Mouse (Mus musculus) kidney, embryonic 14.5 days (tissue): ENCODE results near the gene Cldn14. TPM values are rescaled to one million over a fixed set of nuclear protein-coding genes. Genes with fewer than 3 reads are reported as not detected.

ENCODE experiments used
- ATAC-seq: fragments of 200-750 bp; cut with Nextera tagmentation; 2 replicates; pipeline ENCODE4 v1.8.0; 2017; ENCODE audit warnings: moderate number of reproducible peaks, mild to moderate bottlenecking, moderate TSS enrichment, moderate library complexity; ENCODE audit not compliant: low FRiP score, low TSS enrichment
- H3K27ac ChIP-seq: fragments of 300-500 bp; sonication (generic); 2 replicates; pipeline ENCODE4 v1.5.1; 2014; ENCODE audit warnings: low read depth, mild to moderate bottlenecking, low read length, moderate library complexity, mixed read lengths
- H3K27me3 ChIP-seq: fragments of 300-500 bp; sonication (generic); 2 replicates; pipeline ENCODE4 v1.6.1; 2014; ENCODE audit warnings: mild to moderate bottlenecking, low read length; ENCODE audit not compliant: control insufficient read depth, insufficient read depth
- H3K36me3 ChIP-seq: fragments of 300-500 bp; sonication (generic); 2 replicates; pipeline ENCODE4 v1.6.1; 2014; ENCODE audit warnings: low read length, mixed read lengths; ENCODE audit not compliant: control insufficient read depth, insufficient read depth
- H3K4me1 ChIP-seq: fragments of 300-500 bp; sonication (generic); 2 replicates; pipeline ENCODE4 v1.6.1; 2014; ENCODE audit warnings: low read length, mixed read lengths; ENCODE audit not compliant: control insufficient read depth, insufficient read depth
- H3K4me2 ChIP-seq: fragments of 300-500 bp; sonication (generic); replicated peaks from 2 replicates; pipeline ENCODE4 v1.6.1; 2014; ENCODE audit warnings: low read depth, mild to moderate bottlenecking, low read length
- H3K4me3 ChIP-seq: fragments of 300-500 bp; sonication (generic); 2 replicates; pipeline ENCODE4 v1.5.1; 2014; ENCODE audit warnings: mild to moderate bottlenecking, low read length
- H3K9ac ChIP-seq: fragments of 300-500 bp; sonication (generic); 2 replicates; pipeline ENCODE4 v1.6.1; 2014; ENCODE audit warnings: low read depth, mild to moderate bottlenecking, low read length, moderate library complexity
- H3K9me3 ChIP-seq: fragments of 300-500 bp; sonication (generic); 2 replicates; pipeline ENCODE4 v1.6.1; 2016; ENCODE audit warnings: low read length; ENCODE audit not compliant: control insufficient read depth
- WGBS: fragments of 180-500 bp; shearing (Covaris S2); extraction: QIAGEN DNeasy Blood & Tissue Kit; methylation state at CpG from one replicate; pipeline ENCODE4 v1.1.7; 2014; 5-methylcytosine and 5-hydroxymethylcytosine counted together
- polyA plus RNA-seq: library from polyadenylated mRNA; unstranded; fragments of >200 nt; fragmentation: Nextera tagmentation; extraction: Ambion mirVana; gene quantifications from 2 replicates; pipeline ENCODE4 v1.2.1, GENCODE M21; 2014

Cldn14 gene
- polyA plus RNA-seq, 1 experiment from 2014 or later = not detected

DNA sequence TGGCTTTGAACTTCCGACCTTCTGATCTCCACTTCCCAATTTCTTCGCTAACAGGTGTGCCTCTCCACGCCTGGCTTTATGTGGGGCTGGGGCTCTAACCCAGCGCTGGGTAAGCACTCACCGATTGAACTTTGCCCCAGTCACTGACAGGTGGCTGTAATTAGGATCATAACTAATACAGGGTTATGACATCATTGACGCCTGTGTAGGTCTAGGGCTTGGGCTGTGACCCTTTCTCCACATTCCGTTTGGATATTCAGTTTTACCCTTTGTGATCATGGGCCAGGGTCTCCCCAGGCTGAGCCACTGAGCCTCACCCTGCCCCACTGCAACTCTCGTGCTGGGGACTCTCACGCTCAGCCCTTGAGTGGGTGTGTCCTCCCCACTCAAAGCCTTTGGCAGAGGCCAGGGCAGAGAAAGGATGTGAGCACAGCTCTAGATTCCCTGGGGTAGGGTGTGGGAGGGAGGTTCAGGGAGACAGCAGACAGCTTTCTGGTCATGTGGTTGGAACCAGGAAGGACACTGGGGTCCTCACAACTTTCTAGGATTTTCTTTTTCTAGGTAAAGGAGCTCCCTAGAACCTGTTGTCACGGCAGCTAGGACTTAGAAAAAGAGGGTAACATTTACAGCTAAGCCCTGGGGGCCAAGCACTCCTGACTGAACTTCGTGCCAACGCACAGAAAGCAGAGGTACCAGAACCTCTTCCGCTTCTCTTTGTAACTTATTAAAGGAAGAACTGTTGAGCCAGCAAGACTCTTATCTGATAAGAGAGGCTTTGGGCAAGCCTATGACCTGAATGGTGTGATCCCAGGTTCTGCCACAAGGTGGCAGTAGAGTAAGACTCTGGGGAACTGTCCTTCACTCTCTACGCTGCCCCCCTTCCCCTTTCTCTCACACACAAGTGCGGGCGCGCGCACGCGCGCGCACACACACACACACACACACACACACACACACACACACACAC is 90.6 kb downstream of the Cldn14 start:
- Histone ChIP-seq H3K9ac (no peak overlapping the region), H3K27ac (peak overlapping the region; percentile 49; the same call in 1 of the 2 replicates)
- WGBS = 35% methylated on average over 22 of the region's 22 CpGs

DNA sequence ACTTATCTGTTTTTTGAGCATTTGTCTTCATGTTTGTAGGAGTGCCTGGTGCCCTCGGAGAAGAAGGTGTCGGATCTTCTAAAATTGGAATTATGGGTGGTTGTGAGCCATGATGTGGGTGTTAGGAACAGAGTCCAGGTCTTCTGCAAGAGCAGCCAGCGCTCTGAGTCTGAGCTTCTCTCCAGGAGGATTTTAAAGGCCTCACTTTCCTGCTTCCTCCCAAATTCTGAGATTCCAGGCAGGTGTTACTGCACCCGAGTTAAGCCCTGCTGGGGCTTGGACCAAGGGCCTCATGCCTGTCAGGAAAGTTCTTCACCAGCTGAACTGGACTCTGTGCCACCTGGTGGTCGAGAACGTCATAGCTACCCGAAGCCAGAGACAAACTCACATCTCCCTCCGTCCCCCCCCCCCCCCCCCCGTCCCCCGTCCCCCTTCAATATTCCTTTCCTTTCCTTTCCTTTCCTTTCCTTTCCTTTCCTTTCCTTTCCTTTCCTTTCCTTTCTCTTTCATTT is 93.2 kb downstream of the Cldn14 start:
- Histone ChIP-seq H3K4me1 (no peaks in the 10 kb centered on the region), H3K36me3 (no peaks in the 10 kb centered on the region), H3K9ac (no peak overlapping the region), H3K27ac (no peak overlapping the region), H3K4me2 (no peak overlapping the region), H3K27me3 (no peaks in the 10 kb centered on the region), H3K4me3 (no peak overlapping the region), H3K9me3 (no peaks in the 10 kb centered on the region)
- WGBS = 40% methylated on average over 7 of the region's 10 CpGs
- no peak for ATAC-seq

More for the DNA sequence above, 90.6 kb downstream of the Cldn14 start:
- H3K36me3 ChIP-seq = no peaks in the 10 kb centered on the region
- H3K4me2 ChIP-seq = no peak overlapping the region
- ATAC-seq = peak; percentile 40; the same call in 1 of the 2 replicates
- H3K27me3 ChIP-seq = no peaks in the 10 kb centered on the region
- no peaks in the 10 kb centered on the region for H3K4me1 ChIP-seq
- H3K4me3 ChIP-seq = no peak overlapping the region
- H3K9me3 ChIP-seq = no peaks in the 10 kb centered on the region

DNA sequence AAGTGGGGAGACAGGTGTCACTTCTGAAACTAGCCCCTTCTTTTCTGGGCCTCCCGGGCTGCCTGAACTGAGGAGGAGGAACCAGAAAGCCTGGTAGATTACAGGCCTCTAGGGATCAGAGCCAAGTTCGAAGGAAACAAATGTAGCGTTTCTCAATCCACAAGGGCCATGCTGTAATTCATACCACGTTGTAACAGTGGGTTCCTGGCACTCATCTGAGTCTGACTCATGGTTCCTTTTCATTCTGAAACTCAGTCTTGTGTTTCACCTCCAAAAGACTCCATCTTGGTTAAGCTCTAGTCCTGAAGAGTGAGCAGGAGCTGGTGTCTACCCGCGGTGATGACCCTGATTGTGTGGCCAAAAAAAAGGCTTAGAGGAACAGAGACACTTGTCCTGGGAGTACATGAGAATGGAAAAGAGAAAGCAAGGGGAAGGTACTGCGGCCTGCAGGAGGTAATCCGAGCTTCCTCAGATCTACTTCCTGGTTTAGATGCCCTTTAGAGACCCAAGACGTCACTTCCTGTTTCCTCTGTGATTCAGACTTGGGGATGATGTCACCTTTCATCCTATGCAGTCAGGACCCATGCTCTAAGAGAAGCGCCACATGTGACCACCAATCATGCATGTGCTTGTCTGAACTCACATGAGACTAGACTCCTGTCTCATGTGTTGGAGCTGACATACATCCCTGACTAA is 94.6 kb downstream of the Cldn14 start:
- Histone ChIP-seq H3K27ac (no peak overlapping the region), H3K27me3 (no peaks in the 10 kb centered on the region), H3K9me3 (no peaks in the 10 kb centered on the region), H3K36me3 (no peaks in the 10 kb centered on the region), H3K4me1 (no peaks in the 10 kb centered on the region), H3K9ac (no peak overlapping the region), H3K4me2 (no peak overlapping the region), H3K4me3 (no peak overlapping the region)
- no peak for ATAC-seq
- WGBS = 70% methylated on average over 10 of the region's 10 CpGs

DNA sequence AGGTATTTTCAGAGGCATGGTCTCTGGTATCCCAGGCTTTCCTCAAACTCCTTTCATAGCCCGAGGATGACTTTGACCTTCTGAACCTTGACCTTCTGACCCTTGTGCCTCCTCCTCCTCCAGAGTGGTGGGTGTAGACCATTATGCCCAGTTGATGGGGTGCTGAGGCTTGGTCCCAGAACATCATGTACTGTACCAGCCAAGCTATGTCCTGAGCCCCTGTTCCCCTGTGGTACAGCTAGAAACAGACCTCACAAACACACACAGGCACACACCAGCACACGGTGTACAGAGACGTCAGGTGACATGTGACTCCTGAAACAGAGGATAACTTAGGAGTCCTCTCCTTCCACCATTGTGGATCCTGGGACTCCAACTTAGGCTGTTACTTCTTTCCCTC is 95.8 kb downstream of the Cldn14 start:
- 50% methylated on average over 3 of the region's 3 CpGs for WGBS

DNA sequence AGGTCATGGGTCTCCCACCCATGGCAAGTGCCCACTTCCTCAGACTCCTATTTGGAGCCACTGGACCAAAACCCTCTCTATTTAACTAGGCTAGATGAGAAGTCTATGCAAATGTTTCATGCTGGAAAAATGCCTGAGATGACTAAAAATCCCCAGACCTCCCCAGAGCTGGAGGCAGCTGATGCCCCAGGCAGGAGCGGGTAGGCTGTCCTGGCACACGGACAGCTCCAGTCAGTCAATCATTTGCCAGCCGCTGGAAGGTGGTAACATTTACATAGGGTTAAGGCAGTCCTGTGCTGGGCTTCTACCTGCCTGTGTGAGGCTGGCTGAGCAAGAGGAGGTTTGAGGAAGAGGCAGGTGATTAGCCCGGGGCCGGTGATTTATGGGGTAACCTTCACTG is 96.5 kb downstream of the Cldn14 start:
- H3K27me3 ChIP-seq = no peaks in the 10 kb centered on the region
- H3K4me1 ChIP-seq = no peaks in the 10 kb centered on the region
- H3K4me3 ChIP-seq = no peak overlapping the region
- H3K27ac ChIP-seq = peak overlapping the region; percentile 3; the same call in 1 of the 2 replicates
- H3K9me3 ChIP-seq = no peaks in the 10 kb centered on the region
- H3K4me2 ChIP-seq = no peak overlapping the region
- ATAC-seq = peak; percentile 74
- 31% methylated on average over 5 of the region's 5 CpGs for WGBS
- H3K9ac ChIP-seq = no peak overlapping the region
- H3K36me3 ChIP-seq = no peaks in the 10 kb centered on the region

More for the DNA sequence above, 95.8 kb downstream of the Cldn14 start:
- Histone ChIP-seq H3K36me3 (no peaks in the 10 kb centered on the region), H3K4me2 (no peak overlapping the region), H3K4me1 (no peaks in the 10 kb centered on the region), H3K9me3 (no peaks in the 10 kb centered on the region), H3K4me3 (no peak overlapping the region), H3K27ac (no peak overlapping the region; the same call in 1 of the 2 replicates), H3K9ac (no peak overlapping the region), H3K27me3 (no peaks in the 10 kb centered on the region)
- ATAC-seq = no peak

DNA sequence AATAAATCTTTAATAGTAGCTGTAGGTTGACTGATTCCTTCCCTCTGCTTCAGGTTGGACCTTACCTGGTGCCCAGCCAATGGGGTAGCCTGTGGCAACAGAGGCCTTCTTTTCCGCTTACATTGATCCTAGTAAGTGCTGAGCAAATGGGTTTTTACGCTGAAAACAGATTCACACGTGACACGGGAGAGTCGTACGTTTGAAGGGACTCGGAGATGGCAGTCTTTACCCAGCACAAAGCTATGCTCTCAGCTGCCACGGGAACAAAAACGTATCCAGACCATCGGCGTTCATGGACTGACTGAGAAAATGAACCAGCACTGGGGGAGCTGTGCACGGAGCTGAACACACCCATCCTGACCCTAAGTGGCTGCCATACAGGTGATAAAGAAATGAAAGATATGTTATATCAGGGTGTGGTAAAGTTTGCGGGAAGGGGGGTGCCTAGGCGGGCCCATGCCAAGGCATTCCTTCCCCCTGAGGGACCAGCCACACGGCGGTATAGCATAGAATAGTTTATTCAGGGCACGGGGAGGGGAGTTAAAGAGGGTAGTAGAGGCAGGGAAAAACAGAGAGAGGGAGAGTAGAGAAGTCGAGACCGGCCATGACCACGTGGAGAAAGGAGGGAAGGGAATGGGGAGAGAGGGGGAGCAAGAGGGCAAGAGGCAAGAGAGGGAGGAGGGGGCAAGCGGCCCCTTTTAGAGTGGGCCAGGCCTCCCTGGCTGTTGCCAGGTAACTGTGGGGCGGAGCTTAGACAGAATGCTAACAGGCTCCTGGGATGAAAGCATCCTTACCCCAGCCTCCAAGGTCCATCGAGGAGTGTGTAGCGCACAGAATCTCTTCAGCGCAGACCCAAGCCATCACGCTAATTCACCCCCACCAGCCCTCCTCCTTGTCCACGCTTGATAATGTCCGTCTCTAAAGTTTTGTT is 97.6 kb downstream of the Cldn14 start:
- WGBS = 71% methylated on average over 28 of the region's 28 CpGs
- Histone ChIP-seq H3K4me3 (no peak overlapping the region), H3K9me3 (no peaks in the 10 kb centered on the region), H3K27ac (no peak overlapping the region), H3K36me3 (peaks cover 1% of the 10 kb centered on the region; the same call in 1 of the 2 replicates), H3K9ac (no peak overlapping the region), H3K27me3 (no peaks in the 10 kb centered on the region), H3K4me2 (no peak overlapping the region), H3K4me1 (no peaks in the 10 kb centered on the region)
- no peak for ATAC-seq

DNA sequence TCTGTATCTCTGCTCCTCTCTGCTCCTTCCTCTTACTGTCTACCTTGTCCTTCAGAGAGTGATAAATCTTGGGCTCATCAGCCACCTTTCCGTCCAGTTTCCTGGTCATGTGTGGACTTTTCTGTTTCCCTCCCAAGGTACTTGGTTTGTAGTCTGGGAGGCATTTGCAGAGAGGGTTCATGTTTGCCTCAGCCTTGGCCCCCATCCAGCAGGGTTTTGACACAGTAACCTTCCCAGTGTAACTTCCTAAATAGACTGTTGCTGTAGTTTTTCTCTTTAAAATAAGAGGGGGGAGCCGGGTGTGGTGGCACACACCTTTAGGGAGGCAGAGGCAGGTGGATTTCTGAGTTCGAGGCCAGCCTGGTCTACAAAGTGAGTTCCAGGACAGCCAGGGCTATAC is 98.7 kb downstream of the Cldn14 start:
- Histone ChIP-seq H3K4me1 (no peaks in the 10 kb centered on the region), H3K4me2 (no peak overlapping the region), H3K4me3 (no peak overlapping the region), H3K27ac (no peak overlapping the region), H3K27me3 (no peaks in the 10 kb centered on the region), H3K9me3 (no peaks in the 10 kb centered on the region), H3K9ac (no peak overlapping the region), H3K36me3 (peaks cover 4% of the 10 kb centered on the region; the same call in 1 of the 2 replicates)
- no peak for ATAC-seq
- 87% methylated on average over 3 of the region's 3 CpGs for WGBS

DNA sequence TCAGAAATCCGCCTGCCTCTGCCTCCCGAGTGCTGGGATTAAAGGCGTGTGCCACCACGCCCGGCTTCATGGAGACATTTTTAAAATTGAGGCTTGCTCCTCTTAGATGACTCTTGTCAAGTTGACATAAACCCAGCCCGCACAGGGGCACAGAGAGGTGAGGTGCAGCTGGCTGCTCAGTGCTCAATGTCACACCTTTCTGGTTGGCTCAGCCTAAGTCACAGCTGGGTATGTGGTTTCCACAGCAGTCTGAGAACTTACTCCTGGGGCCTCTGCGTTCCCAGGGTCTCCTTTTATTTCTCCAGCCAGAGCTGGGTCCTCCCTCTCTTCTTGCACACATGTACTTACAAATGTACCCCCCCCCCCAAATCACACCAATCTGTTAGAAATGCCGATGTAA is 100.4 kb downstream of the Cldn14 start:
- Histone ChIP-seq H3K27ac (no peak overlapping the region), H3K4me3 (no peak overlapping the region), H3K4me1 (no peaks in the 10 kb centered on the region), H3K9me3 (no peaks in the 10 kb centered on the region), H3K27me3 (no peaks in the 10 kb centered on the region), H3K4me2 (no peak overlapping the region), H3K36me3 (peaks cover 11% of the 10 kb centered on the region; the same call in 1 of the 2 replicates), H3K9ac (no peak overlapping the region)
- ATAC-seq = no peak
- WGBS = 92% methylated on average over 8 of the region's 8 CpGs
